Mouse (Mus musculus) liver, postnatal 0 days (tissue): Measurements from ENCODE around the gene Zfp846. TPM values are rescaled to one million over a fixed set of nuclear protein-coding genes. Genes with fewer than 3 reads are reported as not detected.
A peak's percentile ranks its signal among the peaks of the same experiment; 100 is the strongest.

Experiments used
- ATAC-seq: fragments of 200-750 bp; cut with Nextera tagmentation; 2 replicates; pipeline ENCODE4 v1.8.0; 2017; ENCODE audit warnings: mild to moderate bottlenecking, moderate library complexity
- DNase-seq: peaks from one replicate; pipeline ENCODE4 v3.0.0-alpha.2; 2016
- H3K27ac ChIP-seq: fragments of 300-500 bp; sonication (generic); 2 replicates; pipeline ENCODE4 v1.5.1; 2014; ENCODE audit warnings: antibody characterized with exemption, moderate library complexity, mild to moderate bottlenecking, low read depth
- H3K27me3 ChIP-seq: fragments of 300-500 bp; sonication (generic); 2 replicates; pipeline ENCODE4 v1.6.1; 2014; ENCODE audit warnings: low read length, control low read depth, mixed read lengths; ENCODE audit not compliant: insufficient read depth
- H3K36me3 ChIP-seq: fragments of 300-500 bp; sonication (generic); replicated peaks from 2 replicates; pipeline ENCODE4 v1.6.1; 2014; ENCODE audit warnings: mild to moderate bottlenecking, control low read depth, low read length, moderate library complexity, mixed read lengths; ENCODE audit not compliant: insufficient read depth
- H3K4me1 ChIP-seq: fragments of 300-500 bp; sonication (generic); 2 replicates; pipeline ENCODE4 v1.6.1; 2014; ENCODE audit warnings: antibody characterized with exemption, mild to moderate bottlenecking, control low read depth; ENCODE audit not compliant: insufficient read depth
- H3K4me2 ChIP-seq: fragments of 300-500 bp; sonication (generic); 2 replicates; pipeline ENCODE4 v1.6.1; 2014; ENCODE audit warnings: low read depth, mild to moderate bottlenecking, low read length, moderate library complexity, mixed read lengths
- H3K4me3 ChIP-seq: fragments of 300-500 bp; sonication (generic); 2 replicates; pipeline ENCODE4 v1.5.1; 2014; ENCODE audit warnings: low read depth, low read length
- H3K9ac ChIP-seq: fragments of 300-500 bp; sonication (generic); replicated peaks from 2 replicates; pipeline ENCODE4 v1.6.1; 2014; ENCODE audit warnings: mild to moderate bottlenecking, moderate library complexity
- H3K9me3 ChIP-seq: fragments of 300-500 bp; sonication (generic); 2 replicates; pipeline ENCODE4 v1.6.1; 2016; ENCODE audit warnings: mild to moderate bottlenecking, control low read depth, low read length, mixed read lengths
- CTCF ChIP-seq: sonication (generic); IDR thresholded peaks from 2 replicates; pipeline ENCODE4 v1.5.1; 2016; ENCODE audit warnings: antibody characterized with exemption, low read depth
- EP300 ChIP-seq: IDR thresholded peaks from 2 replicates; pipeline ENCODE4 v1.6.1; 2016; ENCODE audit warnings: antibody characterized with exemption, low read depth, mild to moderate bottlenecking
- WGBS: fragments of 180-500 bp; shearing (Covaris S2); extraction: QIAGEN DNeasy Blood & Tissue Kit; methylation state at CpG from one replicate; pipeline ENCODE4 v1.1.7; 2014; ENCODE audit not compliant: insufficient replicate concordance; 5-methylcytosine and 5-hydroxymethylcytosine counted together
- polyA plus RNA-seq: library from polyadenylated mRNA; unstranded; fragments of >200 nt; fragmentation: Nextera tagmentation; extraction: Ambion mirVana; gene quantifications from 2 replicates; pipeline ENCODE4 v1.2.1, GENCODE M21; 2015

The Zfp846 gene
- 2.1 and 2.4 TPM in 2 replicates for polyA plus RNA-seq

GRCm38 (mm10) chr9:20581175-20581634, at the start of gene Zfp846:
Gene Zfp846 (plus strand): TSS chr9:20581291.
- Histone ChIP-seq H3K9me3 (no peaks in the 10 kb centered on the region), H3K4me3 (peak within 1 kb of the TSS; percentile 58), H3K36me3 (no peaks in the 10 kb centered on the region), H3K27me3 (peaks cover 3% of the 10 kb centered on the region; the same call in 1 of the 2 replicates), H3K9ac (peak within 1 kb of the TSS; percentile 57), H3K4me1 (no peaks in the 10 kb centered on the region), H3K4me2 (peak within 1 kb of the TSS; percentile 76), H3K27ac (no peak within 1 kb of the TSS; the same call in 1 of the 2 replicates)
- DNase-seq (peak; percentile 93), ATAC-seq (peak; percentile 100)
- TF ChIP-seq CTCF, result peak; percentile 17
- peak; percentile 47; the same call in 1 of the 2 replicates for TF ChIP-seq EP300
- whole genome bisulfite sequencing, result under 1% methylated on average over 30 of the region's 30 CpGs

GRCm38 (mm10) chr9:20534326-20534926, 46.7 kb upstream of the Zfp846 start:
- no peaks in the 10 kb centered on the region for H3K36me3 ChIP-seq
- H3K4me1 ChIP-seq, result no peaks in the 10 kb centered on the region
- 76% methylated on average over 8 of the region's 8 CpGs for WGBS

GRCm38 (mm10) chr9:20536598-20536997, 44.5 kb upstream of the Zfp846 start:
- ATAC-seq, result no peak
- TF ChIP-seq EP300 (no peak), CTCF (no peak)
- 80% methylated on average over 2 of the region's 2 CpGs for WGBS

More at GRCm38 (mm10) chr9:20534326-20534926, 46.7 kb upstream of the Zfp846 start:
- no peak for ATAC-seq
- H3K9ac ChIP-seq, result no peak overlapping the region
- no peaks in the 10 kb centered on the region for H3K9me3 ChIP-seq
- no peak overlapping the region for H3K4me3 ChIP-seq
- no peak for DNase-seq
- no peak overlapping the region for H3K27ac ChIP-seq
- H3K4me2 ChIP-seq, result no peak overlapping the region
- no peak for TF ChIP-seq EP300
- no peak for TF ChIP-seq CTCF
- H3K27me3 ChIP-seq, result no peaks in the 10 kb centered on the region

GRCm38 (mm10) chr9:20543496-20543895, 37.6 kb upstream of the Zfp846 start:
- H3K27me3 ChIP-seq, result no peaks in the 10 kb centered on the region
- no peak overlapping the region for H3K9ac ChIP-seq
- peak overlapping the region; percentile 79; the same call in 1 of the 2 replicates for H3K27ac ChIP-seq
- no peak overlapping the region for H3K4me3 ChIP-seq
- TF ChIP-seq CTCF (no peak), EP300 (no peak)
- WGBS, result 37% methylated on average over 6 of the region's 6 CpGs
- no peaks in the 10 kb centered on the region for H3K36me3 ChIP-seq
- no peak for ATAC-seq
- H3K4me1 ChIP-seq, result peaks cover 3% of the 10 kb centered on the region
- no peaks in the 10 kb centered on the region for H3K9me3 ChIP-seq
- no peak for DNase-seq
- peak overlapping the region; percentile 72; the same call in 1 of the 2 replicates for H3K4me2 ChIP-seq

More at GRCm38 (mm10) chr9:20536598-20536997, 44.5 kb upstream of the Zfp846 start:
- Histone ChIP-seq H3K9me3 (no peaks in the 10 kb centered on the region), H3K4me1 (no peaks in the 10 kb centered on the region), H3K4me2 (no peak overlapping the region), H3K9ac (no peak overlapping the region), H3K36me3 (no peaks in the 10 kb centered on the region), H3K27me3 (no peaks in the 10 kb centered on the region), H3K27ac (no peak overlapping the region), H3K4me3 (no peak overlapping the region)
- no peak for DNase-seq

DNA sequence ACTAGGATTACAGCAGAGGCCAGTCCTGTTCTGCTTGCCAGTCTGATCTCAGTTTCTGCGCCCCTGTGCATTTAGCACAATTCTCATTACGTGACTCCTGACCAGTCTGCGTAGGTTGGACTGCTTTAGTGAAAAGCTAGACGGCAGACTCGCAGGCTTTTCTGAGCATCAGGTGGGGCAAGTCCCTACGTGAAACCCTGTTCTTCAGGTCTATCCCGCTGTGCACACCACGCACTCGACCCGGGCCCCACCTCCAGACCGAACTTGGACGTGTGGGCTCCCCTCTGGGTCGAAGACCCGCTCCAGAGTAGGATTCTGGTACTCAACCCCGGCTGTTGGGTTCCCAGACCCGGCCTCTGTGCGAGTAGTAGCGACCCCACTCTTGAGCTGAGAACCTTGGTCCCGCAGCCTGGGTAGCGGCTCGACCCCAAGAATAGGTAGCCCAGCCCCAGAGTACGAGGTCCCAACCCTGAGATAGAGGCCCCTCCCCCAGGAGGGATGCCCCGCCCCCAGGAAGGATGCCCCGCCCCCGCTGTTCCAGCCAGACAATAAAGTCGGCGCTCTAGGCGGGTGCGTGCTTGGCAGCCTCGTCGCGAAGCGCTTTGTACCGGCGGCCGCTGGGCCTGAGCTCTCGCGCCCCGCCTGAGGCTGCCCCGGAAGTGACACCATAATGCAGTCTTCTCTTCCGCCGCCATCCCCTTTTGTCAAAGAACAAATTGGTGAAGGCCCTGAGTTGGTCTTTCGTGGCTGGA, 36.8 kb upstream of the Zfp846 start:
- DNase-seq, result peak; percentile 88
- H3K27ac ChIP-seq, result peak overlapping the region; percentile 79
- TF ChIP-seq CTCF (0 out of 2 replicates have a peak, but pooled peaks have one; percentile 4), EP300 (peak; percentile 26; the same call in 1 of the 2 replicates)
- H3K36me3 ChIP-seq, result no peaks in the 10 kb centered on the region
- peaks cover 3% of the 10 kb centered on the region for H3K4me1 ChIP-seq
- H3K4me2 ChIP-seq, result peak overlapping the region; percentile 72
- no peaks in the 10 kb centered on the region for H3K27me3 ChIP-seq
- H3K9ac ChIP-seq, result peak overlapping the region; percentile 33; the same call in 1 of the 2 replicates
- WGBS, result 6% methylated on average over 43 of the region's 43 CpGs
- H3K9me3 ChIP-seq, result no peaks in the 10 kb centered on the region
- H3K4me3 ChIP-seq, result peak overlapping the region; percentile 35
- ATAC-seq, result peak; percentile 97

DNA sequence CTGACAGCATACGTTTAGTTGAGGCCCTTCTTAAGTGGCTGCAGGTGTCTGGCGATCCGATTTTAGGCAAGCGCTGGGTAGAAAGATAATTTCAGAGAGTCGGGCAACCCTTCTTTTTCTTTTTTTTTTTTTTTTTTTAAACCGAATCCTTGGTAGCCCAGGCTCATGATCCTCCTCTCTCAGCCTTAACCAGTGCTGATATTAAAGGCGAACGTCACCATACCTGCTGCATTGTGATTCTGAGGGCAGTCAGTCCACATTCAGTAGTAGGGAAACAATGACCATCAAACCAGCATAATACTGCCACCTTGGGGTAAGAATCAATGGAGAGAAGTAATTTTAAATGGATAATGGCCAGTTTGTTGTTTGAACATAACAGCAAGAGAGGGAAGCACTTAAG, 35.9 kb upstream of the Zfp846 start:
- Histone ChIP-seq H3K4me2 (peak overlapping the region; percentile 72), H3K27me3 (no peaks in the 10 kb centered on the region), H3K4me3 (peak overlapping the region; percentile 35), H3K36me3 (no peaks in the 10 kb centered on the region), H3K9ac (peak overlapping the region; percentile 33; the same call in 1 of the 2 replicates), H3K4me1 (peaks cover 3% of the 10 kb centered on the region), H3K9me3 (no peaks in the 10 kb centered on the region), H3K27ac (peak overlapping the region; percentile 79; the same call in 1 of the 2 replicates)
- TF ChIP-seq CTCF (peak; percentile 67), EP300 (no peak)
- DNase-seq, result no peak
- ATAC-seq, result peak; percentile 21; the same call in 1 of the 2 replicates
- 19% methylated on average over 8 of the region's 8 CpGs for WGBS
